Mouse (Mus musculus): ENCODE data around the gene Cidec. TPM values are rescaled to one million over a fixed set of nuclear protein-coding genes. Genes with fewer than 3 reads are reported as not detected.

The Cidec gene
- polyA plus RNA-seq, 1 experiment from 2014 or later, result 31.2 TPM

DNA sequence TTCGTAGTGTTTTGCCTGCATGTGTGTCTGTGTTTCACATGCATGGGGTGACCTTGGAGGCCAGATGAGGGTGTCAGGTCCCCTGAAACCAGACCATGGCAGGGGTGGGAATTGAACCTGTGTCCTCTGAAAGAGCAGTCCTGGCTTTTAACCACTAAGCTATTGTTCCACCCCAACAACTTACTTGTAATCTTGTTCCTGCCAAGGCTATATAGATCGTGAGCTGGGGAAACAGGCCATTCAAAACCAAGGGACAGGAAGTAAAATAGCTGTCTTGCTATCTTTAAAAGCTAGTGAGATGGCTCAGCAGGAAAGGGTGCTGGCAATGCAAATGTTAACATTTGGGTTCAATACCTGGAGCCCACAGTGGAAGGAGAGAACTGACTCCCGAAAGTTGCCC is 5.6 kb downstream of the Cidec start:
- Histone ChIP-seq H3K27me3 (ENCODE audit: control insufficient read depth, insufficient read depth, low read length) (no peaks in the 10 kb centered on the region), H3K36me3 (ENCODE audit: control insufficient read depth, insufficient read depth, low read length) (no peaks in the 10 kb centered on the region), H3K4me2 (replicated peaks; ENCODE audit: low read depth) (no peak overlapping the region), H3K27ac (replicated peaks) (no peak overlapping the region), H3K9me3 (ENCODE audit: control insufficient read depth, low read length) (no peaks in the 10 kb centered on the region), H3K4me3 (ENCODE audit: low read depth, low read length) (no peak overlapping the region), H3K9ac (ENCODE audit: low read length) (no peak overlapping the region), H3K4me1 (replicated peaks; ENCODE audit: control insufficient read depth, insufficient read depth) (no peaks in the 10 kb centered on the region)
- DNase-seq (ENCODE audit: low spot score) (no peak), ATAC-seq (ENCODE audit: low FRiP score, low TSS enrichment) (no peak)
- no peak for TF ChIP-seq CTCF (IDR thresholded peaks at IDR 0.05; ENCODE audit: low read depth)
- TF ChIP-seq EP300 (optimal IDR thresholded peaks at IDR 0.05), result no peak
- 69% methylated on average over 3 of the region's 3 CpGs for WGBS

DNA sequence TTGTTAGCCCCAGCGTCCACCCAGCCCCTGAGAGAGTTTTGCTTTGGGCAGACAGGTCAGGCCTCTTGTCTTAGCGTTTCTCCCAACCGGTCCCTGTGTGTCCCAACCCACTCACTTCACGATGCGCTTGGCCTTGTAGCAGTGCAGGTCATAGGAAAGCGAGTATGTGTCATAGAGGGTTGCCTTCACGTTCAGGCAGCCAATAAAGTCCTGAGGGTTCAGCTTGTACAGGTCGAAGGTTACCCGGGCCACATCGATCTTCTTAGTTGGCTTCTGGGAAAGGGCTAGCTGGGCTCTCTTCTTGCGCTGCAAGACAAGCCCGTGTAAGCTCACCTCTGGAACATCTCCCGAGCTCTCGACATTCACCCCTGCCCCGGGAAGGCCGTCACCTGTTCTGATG is 7.6 kb downstream of the Cidec start:
- Histone ChIP-seq H3K9me3 (ENCODE audit: control insufficient read depth, low read length) (no peaks in the 10 kb centered on the region), H3K4me1 (replicated peaks; ENCODE audit: control insufficient read depth, insufficient read depth) (no peaks in the 10 kb centered on the region), H3K4me3 (ENCODE audit: low read depth, low read length) (no peak overlapping the region), H3K27ac (replicated peaks) (no peak overlapping the region), H3K4me2 (replicated peaks; ENCODE audit: low read depth) (no peak overlapping the region), H3K27me3 (ENCODE audit: control insufficient read depth, insufficient read depth, low read length) (no peaks in the 10 kb centered on the region), H3K36me3 (ENCODE audit: control insufficient read depth, insufficient read depth, low read length) (no peaks in the 10 kb centered on the region), H3K9ac (ENCODE audit: low read length) (no peak overlapping the region)
- WGBS, result 88% methylated on average over 16 of the region's 16 CpGs
- TF ChIP-seq EP300 (optimal IDR thresholded peaks at IDR 0.05), result no peak
- no peak for TF ChIP-seq CTCF (IDR thresholded peaks at IDR 0.05; ENCODE audit: low read depth)
- ATAC-seq (ENCODE audit: low FRiP score, low TSS enrichment), result 0 out of 2 replicates have a peak, but pooled peaks have one; percentile 4
- DNase-seq (ENCODE audit: low spot score), result no peak

DNA sequence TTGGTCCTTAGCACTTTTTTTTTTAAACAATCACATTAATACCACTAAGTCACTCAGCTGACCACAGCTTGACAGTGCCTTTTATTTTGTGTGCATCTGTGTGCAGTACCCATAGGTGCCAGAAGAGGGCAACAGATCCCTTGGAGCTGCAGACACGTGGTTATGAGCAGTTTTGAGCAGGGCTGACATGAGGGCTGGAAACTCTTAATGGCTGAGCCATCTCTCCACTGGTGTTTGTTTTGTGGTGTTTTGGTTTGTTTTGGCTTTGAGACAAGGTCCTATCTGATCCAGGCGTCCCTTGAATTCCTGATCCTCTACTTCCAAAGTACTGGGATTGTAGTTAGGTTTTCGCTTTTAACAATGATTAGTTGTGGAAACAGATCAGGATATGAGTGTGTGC is 8.2 kb downstream of the Cidec start:
- Histone ChIP-seq H3K27ac (replicated peaks) (no peak overlapping the region), H3K9me3 (ENCODE audit: control insufficient read depth, low read length) (no peaks in the 10 kb centered on the region), H3K4me2 (replicated peaks; ENCODE audit: low read depth) (no peak overlapping the region), H3K27me3 (ENCODE audit: control insufficient read depth, insufficient read depth, low read length) (no peaks in the 10 kb centered on the region), H3K36me3 (ENCODE audit: control insufficient read depth, insufficient read depth, low read length) (no peaks in the 10 kb centered on the region), H3K4me1 (replicated peaks; ENCODE audit: control insufficient read depth, insufficient read depth) (no peaks in the 10 kb centered on the region), H3K4me3 (ENCODE audit: low read depth, low read length) (no peak overlapping the region), H3K9ac (ENCODE audit: low read length) (no peak overlapping the region)
- TF ChIP-seq CTCF (IDR thresholded peaks at IDR 0.05; ENCODE audit: low read depth), result peak; percentile 83
- no peak for TF ChIP-seq EP300 (optimal IDR thresholded peaks at IDR 0.05)
- DNase-seq (ENCODE audit: low spot score) (peak; percentile 70), ATAC-seq (ENCODE audit: low FRiP score, low TSS enrichment) (peak; percentile 30; the same call in 1 of the 2 replicates)
- 59% methylated on average over 3 of the region's 3 CpGs for WGBS

GRCm38 (mm10) chr6:113426696-113427095 is 8.9 kb downstream of the Cidec start:
- H3K27ac ChIP-seq (replicated peaks), result no peak overlapping the region
- no peaks in the 10 kb centered on the region for H3K27me3 ChIP-seq (ENCODE audit: control insufficient read depth, insufficient read depth, low read length)
- no peak overlapping the region for H3K9ac ChIP-seq (ENCODE audit: low read length)
- no peak for ATAC-seq (ENCODE audit: low FRiP score, low TSS enrichment)
- WGBS, result 86% methylated on average over 4 of the region's 4 CpGs
- DNase-seq (ENCODE audit: low spot score), result no peak
- H3K4me1 ChIP-seq (replicated peaks; ENCODE audit: control insufficient read depth, insufficient read depth), result no peaks in the 10 kb centered on the region
- no peak overlapping the region for H3K4me3 ChIP-seq (ENCODE audit: low read depth, low read length)
- no peaks in the 10 kb centered on the region for H3K36me3 ChIP-seq (ENCODE audit: control insufficient read depth, insufficient read depth, low read length)
- TF ChIP-seq CTCF (IDR thresholded peaks at IDR 0.05; ENCODE audit: low read depth), result no peak
- TF ChIP-seq EP300 (optimal IDR thresholded peaks at IDR 0.05), result no peak
- no peak overlapping the region for H3K4me2 ChIP-seq (replicated peaks; ENCODE audit: low read depth)
- no peaks in the 10 kb centered on the region for H3K9me3 ChIP-seq (ENCODE audit: control insufficient read depth, low read length)

DNA sequence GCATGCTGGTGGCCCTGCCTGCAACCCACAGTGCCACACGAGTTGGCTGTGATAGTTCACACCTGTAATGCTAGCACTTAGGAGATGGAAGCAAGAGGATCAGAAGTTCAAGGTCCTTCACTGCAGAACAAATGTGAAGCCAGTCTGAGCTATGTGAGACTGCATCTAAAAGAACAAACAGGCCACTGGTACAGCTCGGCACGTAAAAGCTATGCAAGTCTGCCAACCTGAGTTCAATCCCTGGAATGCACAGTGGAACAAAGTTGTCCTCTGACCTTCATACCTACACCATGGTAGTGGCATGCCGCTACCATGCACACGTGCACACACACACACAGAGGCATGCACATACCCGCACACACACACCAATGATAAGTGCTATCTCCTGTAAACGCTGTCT is 11.4 kb downstream of the Cidec start:
- no peak overlapping the region for H3K9ac ChIP-seq (ENCODE audit: low read length)
- ATAC-seq (ENCODE audit: low FRiP score, low TSS enrichment), result no peak
- H3K4me1 ChIP-seq (replicated peaks; ENCODE audit: control insufficient read depth, insufficient read depth), result no peaks in the 10 kb centered on the region
- no peaks in the 10 kb centered on the region for H3K36me3 ChIP-seq (ENCODE audit: control insufficient read depth, insufficient read depth, low read length)
- H3K4me2 ChIP-seq (replicated peaks; ENCODE audit: low read depth), result no peak overlapping the region
- no peak overlapping the region for H3K4me3 ChIP-seq (ENCODE audit: low read depth, low read length)
- no peak for DNase-seq (ENCODE audit: low spot score)
- no peaks in the 10 kb centered on the region for H3K9me3 ChIP-seq (ENCODE audit: control insufficient read depth, low read length)
- TF ChIP-seq CTCF (IDR thresholded peaks at IDR 0.05; ENCODE audit: low read depth) (no peak), EP300 (optimal IDR thresholded peaks at IDR 0.05) (no peak)
- no peak overlapping the region for H3K27ac ChIP-seq (replicated peaks)
- WGBS, result 74% methylated on average over 7 of the region's 7 CpGs
- no peaks in the 10 kb centered on the region for H3K27me3 ChIP-seq (ENCODE audit: control insufficient read depth, insufficient read depth, low read length)

DNA sequence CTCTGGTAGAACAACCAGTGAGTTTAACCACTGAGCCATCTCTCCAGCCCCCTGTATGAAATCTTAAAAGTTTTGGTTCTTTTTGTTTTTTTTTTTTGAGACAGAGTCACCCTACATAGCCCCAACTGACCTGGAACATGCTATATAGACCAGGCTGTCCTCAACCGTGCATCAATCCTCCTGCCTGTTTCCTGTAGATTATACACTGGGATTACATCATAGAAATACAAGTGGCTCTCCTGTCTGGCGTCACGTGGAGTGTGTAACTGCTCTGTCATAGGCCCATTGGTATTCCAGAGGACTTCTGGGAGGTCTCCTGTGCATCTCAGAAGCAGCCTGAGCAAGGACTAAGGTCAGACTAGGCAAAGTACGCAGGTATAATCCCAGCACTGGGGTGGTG is 12.6 kb downstream of the Cidec start:
- no peaks in the 10 kb centered on the region for H3K9me3 ChIP-seq (ENCODE audit: control insufficient read depth, low read length)
- no peak for DNase-seq (ENCODE audit: low spot score)
- 66% methylated on average over 4 of the region's 4 CpGs for WGBS
- H3K27ac ChIP-seq (replicated peaks), result no peak overlapping the region
- H3K4me2 ChIP-seq (replicated peaks; ENCODE audit: low read depth), result no peak overlapping the region
- H3K36me3 ChIP-seq (ENCODE audit: control insufficient read depth, insufficient read depth, low read length), result no peaks in the 10 kb centered on the region
- H3K4me3 ChIP-seq (ENCODE audit: low read depth, low read length), result no peak overlapping the region
- TF ChIP-seq CTCF (IDR thresholded peaks at IDR 0.05; ENCODE audit: low read depth) (no peak), EP300 (optimal IDR thresholded peaks at IDR 0.05) (no peak)
- H3K27me3 ChIP-seq (ENCODE audit: control insufficient read depth, insufficient read depth, low read length), result no peaks in the 10 kb centered on the region
- no peak overlapping the region for H3K9ac ChIP-seq (ENCODE audit: low read length)
- H3K4me1 ChIP-seq (replicated peaks; ENCODE audit: control insufficient read depth, insufficient read depth), result peaks cover 3% of the 10 kb centered on the region; the same call in 1 of the 2 replicates
- ATAC-seq (ENCODE audit: low FRiP score, low TSS enrichment), result no peak
